Mouse (Mus musculus): ENCODE results near the gene Prickle2. TPM values are rescaled to one million over a fixed set of nuclear protein-coding genes. Genes with fewer than 3 reads are reported as not detected.

Gene Prickle2
- total RNA-seq, 2 experiments from 2014 or later = 5.9 TPM

DNA sequence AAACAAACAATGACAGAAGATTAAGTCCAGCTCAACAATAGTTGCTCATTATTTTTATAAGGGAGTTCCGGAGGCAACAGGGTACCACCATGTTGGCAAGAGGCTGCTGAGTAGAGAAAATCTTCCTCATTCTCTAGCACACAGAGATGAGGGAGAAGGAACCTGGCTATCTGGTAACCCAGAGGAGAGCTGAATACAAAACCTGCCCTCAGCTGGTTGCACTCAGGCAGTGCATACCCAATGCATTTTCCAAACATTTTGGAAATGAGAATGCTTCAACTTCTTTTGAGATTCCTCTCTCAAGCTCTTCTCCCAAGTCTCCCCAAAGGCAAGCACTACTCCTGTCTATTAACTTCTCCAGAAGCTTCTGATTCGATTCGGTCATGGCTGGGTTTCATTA lies 36.3 kb downstream of the Prickle2 start:
- no peak for DNase-seq
- intact Hi-C loops (cut with DNase I) = loop anchor here (5.0 kb wide), 3 partner anchors 137 to 247 kb away; no protein-coding TSS in a partner anchor

DNA sequence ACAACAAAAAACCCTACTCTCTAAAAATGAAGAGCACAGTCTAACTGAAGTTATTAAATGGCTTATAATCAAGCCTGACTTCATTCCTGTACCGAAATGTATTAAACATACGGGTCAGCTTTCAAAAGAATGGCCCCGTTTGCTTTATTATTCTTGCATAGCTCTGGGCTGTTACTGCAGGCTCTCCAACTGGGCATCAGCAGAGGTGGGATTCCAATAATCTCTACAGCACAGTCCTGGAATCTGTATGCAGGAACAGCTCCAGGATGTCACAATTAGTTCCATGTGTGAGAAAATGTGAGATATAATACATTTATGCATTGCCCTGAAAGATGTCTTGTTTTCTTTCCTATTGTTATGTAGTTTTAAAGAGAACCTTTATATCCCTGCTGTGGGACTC lies 38.4 kb downstream of the Prickle2 start:
- DNase-seq = no peak
- intact Hi-C loops (cut with DNase I) = loop anchor here (5.0 kb wide), 3 partner anchors 135 to 245 kb away; no protein-coding TSS in a partner anchor

DNA sequence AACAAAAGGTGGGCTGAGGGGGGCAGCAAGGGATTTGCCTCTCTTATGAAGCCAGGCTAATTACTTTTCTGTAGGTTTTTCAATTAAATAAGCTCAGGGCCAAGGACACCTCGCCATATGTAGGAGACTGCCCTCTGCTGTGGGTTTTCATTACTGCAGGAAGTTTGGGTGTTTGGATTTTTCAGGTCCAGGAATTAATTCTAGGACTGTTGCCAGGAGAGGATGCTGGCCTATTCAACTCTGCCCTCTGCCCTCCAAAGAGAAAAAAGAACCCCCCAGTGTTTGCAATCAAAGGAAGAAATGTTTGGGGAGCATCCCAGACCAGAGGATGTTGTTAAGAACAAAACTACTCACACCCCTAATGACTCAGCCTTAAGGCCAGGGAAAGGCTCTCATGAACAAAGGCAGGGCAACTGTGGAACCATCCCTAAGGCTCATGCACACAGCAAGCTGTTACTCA lies 40.4 kb downstream of the Prickle2 start:
- DNase-seq = peak; percentile 79 to 83
- intact Hi-C loops (cut with DNase I) = loop anchor here (1.0 to 5.0 kb wide), 5 partner anchors 61 to 379 kb away; no protein-coding TSS in a partner anchor

DNA sequence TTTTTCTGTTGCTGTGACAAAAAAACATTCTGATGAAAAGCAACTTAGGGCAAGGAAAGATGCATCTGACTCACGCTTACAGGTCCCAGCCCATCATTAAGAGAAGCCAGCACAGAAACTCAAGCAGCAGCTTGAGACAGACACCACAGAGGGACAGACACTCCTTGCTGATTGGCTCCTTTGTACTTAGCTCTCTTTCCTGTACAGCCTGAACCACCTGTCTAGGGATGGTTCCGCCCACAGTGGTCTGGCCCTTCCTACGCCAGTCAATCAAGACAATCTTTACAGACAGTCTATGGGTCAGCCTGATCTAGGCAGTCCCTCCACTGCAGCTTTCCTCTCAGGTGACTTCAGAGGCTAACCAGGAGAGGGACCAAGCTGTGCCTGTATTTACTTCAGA lies 42.1 kb downstream of the Prickle2 start:
- DNase-seq = no peak
- intact Hi-C loops (cut with DNase I) = loop anchor here (2.0 kb wide), 1 partner anchor 63 kb away; no protein-coding TSS in a partner anchor

DNA sequence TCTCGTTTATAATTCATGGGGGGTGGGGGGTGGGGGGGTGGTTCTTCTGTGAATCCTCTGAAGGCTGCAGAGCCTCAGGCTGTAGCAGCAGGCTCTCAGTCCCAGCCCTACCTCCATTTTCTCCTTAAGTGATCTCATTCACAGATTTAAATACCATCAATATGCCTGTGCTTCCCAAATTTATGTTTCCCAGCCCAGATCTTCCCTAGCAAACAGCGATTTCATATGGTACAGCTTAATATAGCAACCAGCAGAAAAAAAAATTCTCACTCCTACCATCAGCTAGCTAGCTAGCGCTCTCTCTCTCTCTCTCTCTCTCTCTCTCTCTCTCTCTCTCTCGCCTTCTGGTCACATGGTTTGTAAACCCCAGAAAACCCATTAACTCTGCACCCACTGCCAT lies 42.5 kb downstream of the Prickle2 start:
- intact Hi-C loops (cut with DNase I) = no loop called here

DNA sequence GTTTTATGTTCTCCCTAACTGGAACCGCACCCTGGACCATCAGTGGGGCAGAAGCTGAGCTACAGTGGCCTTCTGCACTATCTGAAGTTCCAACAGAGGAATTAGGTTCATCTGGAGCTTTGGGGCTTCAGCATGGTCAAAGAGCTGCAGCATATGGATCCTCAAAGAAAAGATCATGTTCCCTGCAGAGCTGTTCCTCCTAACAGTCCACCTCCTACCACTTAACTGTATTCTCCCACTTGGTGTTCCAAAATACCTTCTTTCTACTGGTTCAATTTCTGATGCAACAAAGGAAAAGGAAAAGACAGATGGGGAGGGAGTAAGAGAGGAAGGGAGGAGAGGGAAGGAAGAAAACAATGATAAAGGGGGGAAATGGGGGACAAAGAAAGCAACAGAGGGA lies 56.9 kb downstream of the Prickle2 start:
- DNase-seq = no peak
- intact Hi-C loops (cut with DNase I) = no loop called here

More for the DNA sequence above, 42.5 kb downstream of the Prickle2 start:
- no peak for DNase-seq

DNA sequence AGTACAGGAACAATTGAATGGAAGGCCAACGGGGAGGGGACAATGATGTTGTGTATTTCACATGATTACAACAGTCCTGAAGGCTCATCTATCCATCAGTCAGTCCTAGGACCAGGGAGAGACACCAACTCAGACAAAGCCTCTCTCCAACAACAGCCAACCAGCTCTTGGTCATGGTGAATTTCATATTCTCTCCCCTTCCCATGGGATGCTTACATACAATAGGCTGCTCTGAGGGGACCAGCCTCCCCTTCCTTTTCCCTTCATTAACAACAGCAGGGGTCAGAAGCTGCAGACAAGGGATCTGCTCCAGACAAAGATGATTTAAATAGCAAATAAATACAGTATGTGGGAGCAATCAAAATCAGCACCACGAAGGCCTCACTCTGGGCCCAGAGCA lies 57.4 kb downstream of the Prickle2 start:
- intact Hi-C loops (cut with DNase I) = no loop called here

DNA sequence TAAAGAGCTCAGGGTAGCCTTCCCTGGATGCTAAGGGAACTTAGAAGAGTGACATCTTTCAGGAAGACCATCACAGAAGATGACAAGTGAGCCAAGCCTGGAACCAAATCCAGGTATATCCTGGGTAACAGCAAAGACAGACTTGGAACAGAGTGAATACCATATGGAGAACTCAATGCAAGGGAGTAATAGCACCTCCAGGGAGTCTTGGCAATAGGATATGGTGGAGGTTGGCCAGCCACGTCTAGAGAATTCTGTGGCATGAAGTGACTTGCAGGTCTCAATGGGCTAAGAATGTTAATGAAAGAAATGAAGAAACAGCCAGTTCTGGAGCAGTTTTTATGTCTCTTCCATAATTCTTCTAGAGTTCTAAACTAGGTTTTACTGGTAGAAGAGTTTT lies 63.0 kb downstream of the Prickle2 start:
- intact Hi-C loops (cut with DNase I) = no loop called here
- DNase-seq = no peak

More for the DNA sequence above, 57.4 kb downstream of the Prickle2 start:
- DNase-seq = no peak

DNA sequence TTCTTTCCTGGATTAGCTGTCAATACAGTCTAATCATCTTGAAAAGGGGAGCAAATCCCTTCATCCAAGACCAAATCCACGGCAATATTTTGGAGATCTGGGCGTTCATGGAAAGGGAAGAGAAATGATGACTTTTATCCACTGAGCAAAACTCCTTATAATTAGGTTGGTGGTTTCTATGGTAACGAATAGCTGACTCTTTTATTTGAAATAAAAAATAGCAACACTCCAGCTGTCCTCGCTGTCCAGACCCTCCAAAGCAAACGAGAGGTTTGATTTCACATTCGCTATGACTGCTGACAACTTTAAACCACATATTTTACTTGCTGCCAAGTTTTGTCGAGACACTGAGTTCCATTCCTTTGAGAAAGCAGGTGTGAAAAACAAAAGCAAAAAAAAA lies 64.0 kb downstream of the Prickle2 start:
- intact Hi-C loops (cut with DNase I) = no loop called here
- DNase-seq = no peak

DNA sequence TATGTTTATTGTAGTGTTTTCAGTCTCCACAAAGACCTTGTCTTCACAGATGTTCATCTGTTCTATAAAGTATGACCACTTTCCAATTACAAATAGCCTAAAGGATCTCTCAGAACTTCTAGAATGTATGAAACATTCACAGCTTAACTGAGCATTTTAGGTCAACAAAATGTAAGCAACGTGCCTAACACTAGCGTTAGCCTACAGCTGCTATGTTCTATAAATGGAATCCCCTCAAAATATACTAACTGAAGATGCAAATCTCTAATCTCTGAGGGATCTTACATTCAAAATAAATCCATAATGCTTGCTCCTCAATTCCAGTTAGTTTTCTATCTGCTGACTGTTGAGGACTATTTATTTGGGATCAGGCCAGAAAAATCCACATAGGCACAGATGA lies 65.1 kb downstream of the Prickle2 start:
- no peak for DNase-seq
- intact Hi-C loops (cut with DNase I) = no loop called here

DNA sequence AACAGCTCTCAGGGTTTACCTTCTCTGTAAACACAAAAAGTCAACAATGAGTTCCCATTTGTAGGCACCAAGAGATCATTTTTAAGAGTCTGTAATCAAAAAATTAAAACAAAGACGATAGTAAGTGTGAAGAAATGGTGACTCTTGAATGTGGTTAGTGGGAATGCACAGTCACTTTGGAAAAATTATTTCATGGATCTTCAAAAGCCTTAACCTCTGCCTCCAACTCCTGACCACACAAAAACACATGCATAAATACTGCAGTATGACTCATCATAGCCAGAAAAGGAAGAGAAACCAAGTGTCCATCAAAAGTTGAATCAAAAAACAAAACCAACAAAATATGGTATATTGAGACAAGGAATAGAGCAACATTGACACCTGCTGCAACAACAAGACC lies 69.5 kb downstream of the Prickle2 start:
- intact Hi-C loops (cut with DNase I) = no loop called here

DNA sequence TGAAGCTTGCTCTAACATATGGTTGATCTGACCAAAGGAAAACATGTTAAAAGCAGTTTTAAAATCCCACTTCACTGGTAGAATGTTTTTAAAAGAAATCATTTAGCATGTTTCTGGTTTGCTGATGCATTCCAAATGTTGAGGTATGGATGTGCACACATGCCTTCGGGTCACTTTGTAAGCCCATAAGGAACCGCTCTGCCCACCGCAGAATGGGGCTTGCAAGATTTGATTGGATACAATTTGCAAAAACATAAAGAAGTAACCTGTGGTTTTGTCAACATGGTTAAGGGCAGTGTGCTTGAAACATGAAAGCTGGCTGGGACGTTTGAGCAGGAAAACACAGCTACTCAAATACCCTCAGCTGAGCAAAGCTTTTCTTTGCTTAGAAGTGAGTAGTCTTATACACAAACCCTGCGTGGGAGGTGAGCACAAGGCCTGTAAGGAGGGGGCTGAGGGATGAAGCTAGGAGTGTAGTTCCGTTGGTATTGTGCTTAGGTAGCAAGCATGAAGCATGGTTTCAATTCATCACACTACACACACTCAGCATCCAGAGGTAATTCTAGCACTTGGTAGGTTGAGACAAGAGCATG lies 71.0 kb downstream of the Prickle2 start:
- no peak for DNase-seq
- intact Hi-C loops (cut with DNase I) = no loop called here

More for the DNA sequence above, 69.5 kb downstream of the Prickle2 start:
- no peak for DNase-seq

DNA sequence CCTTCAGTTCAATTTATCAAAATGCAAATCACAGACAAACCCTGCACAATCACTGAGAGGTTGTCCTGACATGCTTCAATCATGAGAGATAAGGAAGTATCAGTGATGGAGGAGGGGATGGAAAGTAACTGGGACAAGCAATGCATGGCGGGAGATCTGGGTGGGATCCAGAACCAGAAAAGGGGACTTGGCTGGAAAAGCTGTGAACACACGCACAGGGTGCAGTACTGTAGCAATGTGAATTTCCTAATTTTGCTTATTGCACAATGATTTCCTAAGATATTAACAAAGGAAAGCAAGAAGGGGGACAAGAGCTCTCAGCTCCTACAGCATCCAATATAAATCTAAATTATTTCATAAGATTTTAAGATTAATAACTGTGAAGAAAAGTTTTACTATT lies 75.0 kb downstream of the Prickle2 start:
- intact Hi-C loops (cut with DNase I) = no loop called here
- DNase-seq = no peak

DNA sequence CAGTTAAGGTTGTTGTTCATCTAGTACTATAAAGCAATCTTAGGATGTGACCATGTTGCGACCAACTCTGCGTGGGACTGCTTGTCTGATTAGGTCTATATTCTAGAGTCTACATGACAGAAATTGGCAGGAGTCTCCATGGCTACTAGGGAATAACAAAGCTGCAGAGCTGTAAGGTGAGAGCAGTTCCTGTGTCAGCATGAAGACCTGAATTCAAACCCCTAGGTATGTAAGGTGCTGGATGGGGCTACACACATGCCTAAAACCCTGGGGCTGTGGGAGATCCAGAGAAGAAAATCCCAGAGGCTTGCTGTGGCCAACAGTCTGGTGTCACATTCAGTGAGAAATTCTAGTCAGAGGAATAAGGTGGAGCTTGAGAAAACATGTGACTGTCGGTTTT lies 78.2 kb downstream of the Prickle2 start:
- intact Hi-C loops (cut with DNase I) = no loop called here

DNA sequence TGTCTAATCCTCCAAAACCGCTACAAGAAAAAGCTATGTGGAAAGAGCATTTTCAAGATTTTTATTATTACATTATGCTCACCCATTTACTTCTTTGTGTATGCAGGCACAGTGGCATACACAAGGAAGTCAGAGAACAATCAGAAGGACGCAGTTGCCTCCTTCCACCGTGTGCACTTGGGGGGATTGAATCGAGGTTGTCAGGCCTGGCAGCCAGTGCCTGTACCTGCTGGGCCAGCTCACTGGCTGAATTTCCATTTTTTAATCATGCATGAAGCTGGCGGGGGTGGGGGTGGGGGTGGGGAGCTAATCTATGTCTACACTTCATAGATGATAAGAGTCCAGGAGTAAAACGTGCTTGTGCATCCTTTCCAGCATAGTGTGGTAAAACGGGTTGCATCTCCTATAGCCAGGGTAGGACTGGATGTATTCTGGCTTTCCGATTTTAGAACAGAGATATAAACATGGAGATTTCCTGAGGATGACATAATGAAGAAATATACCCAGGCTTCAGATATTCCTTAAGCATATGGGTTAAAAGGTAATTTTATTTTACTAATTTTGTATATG lies 78.8 kb downstream of the Prickle2 start:
- intact Hi-C loops (cut with DNase I) = no loop called here
- no peak for DNase-seq

More for the DNA sequence above, 78.2 kb downstream of the Prickle2 start:
- no peak for DNase-seq

DNA sequence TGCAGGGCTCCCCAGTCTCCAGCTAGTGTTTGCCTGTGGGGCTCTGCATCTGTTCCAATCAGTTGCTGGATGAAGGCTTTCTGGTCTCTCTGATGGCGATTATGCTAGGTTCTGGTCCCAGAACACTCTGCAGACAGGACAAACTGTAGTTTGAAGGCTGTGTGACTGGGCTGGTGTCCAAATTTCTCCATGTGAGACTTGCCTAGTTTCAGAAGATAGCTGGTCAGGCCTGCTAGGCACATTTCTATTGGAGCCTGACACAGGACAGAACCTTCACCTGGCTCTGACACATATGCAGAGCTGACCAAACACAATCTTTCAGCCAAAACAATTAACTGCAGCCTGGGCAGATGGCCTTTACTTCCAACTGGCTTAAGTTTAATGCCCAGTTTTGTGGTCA lies 80.0 kb downstream of the Prickle2 start:
- intact Hi-C loops (cut with DNase I) = no loop called here
- DNase-seq = peak; percentile 18 to 21

DNA sequence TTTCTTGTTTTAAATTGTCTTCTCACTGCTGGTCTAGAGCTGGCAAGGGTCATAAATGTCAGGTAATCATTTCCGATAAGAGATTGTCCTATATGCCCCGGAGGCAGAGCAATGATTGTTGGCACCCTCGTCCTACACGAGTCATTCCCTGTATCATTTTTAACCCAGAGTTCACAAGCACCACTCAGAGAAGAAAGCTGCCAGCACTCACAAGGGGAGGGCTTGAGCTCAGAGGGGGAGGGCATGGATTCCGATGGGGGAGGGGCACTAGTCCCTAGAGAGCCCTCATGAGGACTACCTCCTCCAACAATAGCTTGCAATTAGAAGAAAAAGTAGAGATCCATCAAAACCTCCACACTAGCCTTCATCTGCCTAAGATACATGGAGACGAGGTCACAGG lies 81.6 kb downstream of the Prickle2 start:
- DNase-seq = no peak
- intact Hi-C loops (cut with DNase I) = no loop called here

DNA sequence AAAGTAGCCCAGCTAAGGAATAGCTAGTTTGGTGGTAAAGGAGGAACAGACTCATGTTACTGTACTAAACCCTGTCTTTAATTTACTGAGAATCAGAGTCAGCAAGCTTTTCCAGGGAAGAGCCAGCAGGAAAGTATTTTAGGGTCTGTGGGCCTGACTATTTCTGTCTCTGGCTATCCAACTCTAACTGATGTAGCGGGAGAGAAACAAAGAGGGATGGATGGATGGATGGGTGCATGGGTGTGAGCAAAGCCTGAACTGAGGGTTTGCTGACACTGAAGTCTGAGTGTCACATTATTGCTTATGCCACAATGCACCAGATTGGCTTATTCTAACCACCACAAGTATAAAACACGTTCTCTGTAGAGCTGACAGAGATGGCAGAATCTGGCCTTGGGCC lies 88.8 kb downstream of the Prickle2 start:
- intact Hi-C loops (cut with DNase I) = no loop called here
- DNase-seq = no peak

DNA sequence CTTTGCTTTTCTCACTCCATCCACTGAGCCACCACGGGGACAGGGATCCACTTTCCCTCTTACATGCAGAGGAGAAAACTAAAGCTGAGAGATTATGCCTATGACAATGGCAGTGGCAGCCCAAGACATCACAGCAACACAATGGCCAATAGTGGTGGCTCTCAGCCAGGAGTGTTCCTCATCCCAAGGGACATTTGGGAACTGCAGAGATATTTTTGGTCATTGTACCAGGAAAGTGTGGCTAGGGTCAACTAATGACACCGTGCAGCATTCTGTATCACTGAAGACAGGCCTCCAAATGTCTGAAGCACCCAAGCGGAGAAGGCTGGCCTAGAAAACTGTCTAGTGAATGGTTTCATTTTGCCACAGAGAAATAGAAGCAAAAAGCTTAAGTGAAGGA lies 91.2 kb downstream of the Prickle2 start:
- intact Hi-C loops (cut with DNase I) = no loop called here
- peak; percentile 13 to 26 for DNase-seq

DNA sequence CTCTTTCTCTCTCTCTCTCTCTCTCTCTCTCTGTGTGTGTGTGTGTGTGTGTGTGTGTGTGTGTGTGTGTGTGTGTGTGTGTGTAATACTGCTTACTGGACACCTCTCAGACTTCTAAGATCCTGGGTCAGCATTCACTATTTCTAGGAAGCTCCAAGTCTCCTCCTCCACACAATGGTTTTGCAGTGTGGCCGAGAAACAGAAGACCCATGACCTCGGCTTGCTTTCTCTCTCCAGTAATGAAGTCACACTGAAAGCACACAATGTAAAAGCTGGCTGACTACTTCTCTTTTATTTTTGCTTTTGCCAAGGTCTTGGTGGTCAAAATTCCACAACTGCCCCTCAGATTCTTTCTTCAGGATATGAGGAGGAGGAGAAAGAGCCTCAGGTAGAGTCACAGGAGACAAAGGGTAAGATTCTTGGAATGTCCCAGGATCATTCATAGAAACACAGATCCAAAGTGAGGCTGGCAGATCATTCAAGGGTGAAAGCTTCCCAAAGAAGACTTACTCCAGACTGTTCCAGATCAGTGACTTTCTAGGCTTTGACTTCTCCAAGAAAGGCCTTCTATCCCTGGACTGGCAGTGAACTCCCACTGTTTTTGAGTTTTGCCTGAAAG lies 93.7 kb downstream of the Prickle2 start:
- intact Hi-C loops (cut with DNase I) = no loop called here
- no peak for DNase-seq

DNA sequence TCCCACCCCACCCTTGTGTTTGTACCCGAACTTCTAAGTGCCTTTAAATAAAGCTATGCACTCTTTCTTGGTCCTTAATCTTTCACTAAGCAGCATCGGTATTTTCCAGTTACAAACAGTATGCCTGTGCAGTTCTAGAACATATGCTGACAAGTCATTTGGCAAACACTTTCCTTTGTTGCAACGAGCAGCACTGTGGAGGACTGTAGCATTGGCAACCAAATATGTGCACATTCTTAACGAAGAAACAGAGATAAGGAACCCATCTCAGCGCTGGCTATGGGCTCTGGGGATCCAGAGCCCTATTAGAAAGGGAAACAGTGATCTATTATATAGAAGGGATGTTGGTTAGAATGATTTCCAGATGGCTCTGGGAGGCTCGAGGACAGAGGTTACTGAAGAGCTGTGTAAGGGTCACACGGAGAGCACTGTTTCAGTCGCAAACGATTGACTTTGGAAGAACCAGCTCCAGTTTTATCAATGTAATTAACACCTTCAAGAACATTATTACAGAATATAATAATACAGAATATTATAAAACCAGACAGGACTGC lies 96.2 kb downstream of the Prickle2 start:
- DNase-seq = peak in 1 of 2 experiments; percentile 8
- intact Hi-C loops (cut with DNase I) = no loop called here

DNA sequence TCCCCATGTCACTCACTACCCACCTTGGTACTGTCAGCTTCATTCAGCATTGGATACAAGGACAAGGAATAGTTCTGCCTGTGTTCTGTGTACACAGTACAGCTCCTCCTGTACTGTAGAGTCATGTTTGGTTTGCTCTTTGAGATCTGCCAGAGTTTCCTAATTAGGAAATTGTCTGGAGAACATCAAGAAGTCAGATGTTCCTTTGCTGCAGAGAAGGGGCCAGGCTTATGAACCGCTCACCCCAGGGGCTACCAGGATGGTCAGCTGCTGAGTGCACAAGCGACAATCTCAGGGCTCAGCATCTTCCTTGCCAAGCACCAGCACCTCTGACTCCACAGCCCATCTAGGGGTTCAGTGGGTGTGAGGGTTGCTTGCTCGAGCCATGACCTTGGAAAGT lies 96.9 kb downstream of the Prickle2 start:
- no peak for DNase-seq
- intact Hi-C loops (cut with DNase I) = no loop called here

All from heart, postnatal 36 days (tissue).